12 mouse cellular contexts compared by ENCODE assay signal in genomic region chr4:45055451-45055850, GRCm38 (mm10). TPM values are rescaled to one million over a fixed set of nuclear protein-coding genes. Genes with fewer than 3 reads are reported as not detected.
A peak's percentile ranks its signal among the peaks of the same experiment; 100 is the strongest.
DNase-seq lines count a peak whose midpoint lies in the region; ATAC-seq lines count a peak whose summit lies in the region.
"Had no signal": no experiment of that assay in that cellular context is flagged by ENCODE, and none has a peak within 500 bp of the region (broad histone marks: within the 10 kb centered on the region; RNA-seq: fewer than 3 reads in every experiment).

No protein-coding gene starts in this region.

- H3K9ac ChIP-seq in heart, embryonic 14.5 days (ENCODE audit: low read length), result no peak overlapping the region
- H3K9ac ChIP-seq: intestine, embryonic 15.5 days had no signal

- H3K27ac ChIP-seq in heart, embryonic 14.5 days (replicated peaks in 1 of 2; ENCODE audit: control insufficient read depth in 1 of 2, insufficient read depth in 1 of 2, low read depth in 2 of 2, low read length in 2 of 2), result peak overlapping the region; percentile 28 to 31; a peak in 3 of 4 replicates
- H3K27ac ChIP-seq: forebrain, embryonic 10.5 days; intestine, embryonic 15.5 days; stomach, postnatal 0 days had no signal

- H3K9me3 ChIP-seq in heart, embryonic 14.5 days (ENCODE audit: control insufficient read depth, low read length), result no peaks in the 10 kb centered on the region
- H3K9me3 ChIP-seq: forebrain, embryonic 10.5 days; intestine, embryonic 15.5 days had no signal

- peak; percentile 49 for DNase-seq in adrenal gland, postnatal 10 days
- no peak for DNase-seq in adrenal gland, adult 18-20 months (ENCODE audit: low spot score in 2 of 2)
- DNase-seq in adipocyte (ENCODE audit: low spot score), result peak; percentile 81
- peak; percentile 60 for DNase-seq in fibroblast of lung, adult 2 months (ENCODE audit: low read depth)
- DNase-seq in thymus, postnatal 0 days (ENCODE audit: low spot score), result no peak
- DNase-seq in embryo, embryonic 10.5 days (ENCODE audit: low spot score), result no peak
- DNase-seq: right cerebral cortex, postnatal 4 days had no signal

- H3K4me3 ChIP-seq in heart, embryonic 14.5 days (ENCODE audit: control insufficient read depth in 1 of 2, insufficient read depth in 1 of 2, low read depth in 1 of 2, low read length in 2 of 2), result no peak overlapping the region
- H3K4me3 ChIP-seq: forebrain, embryonic 10.5 days; intestine, embryonic 15.5 days had no signal

- H3K4me2 ChIP-seq in heart, embryonic 14.5 days (ENCODE audit: low read length), result no peak overlapping the region
- H3K4me2 ChIP-seq: intestine, embryonic 15.5 days had no signal

- ATAC-seq in heart, embryonic 14.5 days (ENCODE audit: insufficient number of reproducible peaks, insufficient read depth, low FRiP score, low read depth), result no peak
- ATAC-seq in activated CD4-positive, CD25-positive, alpha-beta regulatory T cell, adult 4 months, result no peak
- ATAC-seq: intestine, embryonic 15.5 days had no signal

- peaks cover 10% of the 10 kb centered on the region in 2 experiments for H3K4me1 ChIP-seq in heart, embryonic 14.5 days (ENCODE audit: control insufficient read depth in 2 of 2, insufficient read depth in 2 of 2, low read length in 2 of 2)
- H3K4me1 ChIP-seq: forebrain, embryonic 10.5 days; intestine, embryonic 15.5 days had no signal

- H3K36me3 ChIP-seq in heart, embryonic 14.5 days (ENCODE audit: control insufficient read depth, insufficient read depth, low read length), result peaks cover 48% of the 10 kb centered on the region

- H3K27me3 ChIP-seq in heart, embryonic 14.5 days (ENCODE audit: control insufficient read depth, insufficient read depth, low read length), result no peaks in the 10 kb centered on the region
- H3K27me3 ChIP-seq: intestine, embryonic 15.5 days had no signal

- WGBS in heart, embryonic 14.5 days, result 55% methylated on average over 8 of the region's 8 CpGs

RNA-seq across cellular contexts. Expression of gene Fbxo10, which starts 29.0 kb away (rescaled TPM):
- total RNA-seq in adrenal gland, postnatal 10 days (2021), result 1 to 10 TPM; 8.9 to 9.6 TPM
- 1 to 10 TPM; 6.9 to 8.3 TPM for total RNA-seq in adrenal gland, adult 18-20 months (2021)
- polyA plus RNA-seq in heart, embryonic 14.5 days (2014; fragmentation: Nextera tagmentation; extraction: Ambion mirVana), result 12.5 and 14.5 TPM in 2 replicates
- polyA plus RNA-seq in thymus, postnatal 0 days (2015; fragmentation: Nextera tagmentation; extraction: Ambion mirVana), result 7.4 and 9.2 TPM in 2 replicates
- under 1 TPM; 0.62 to 0.93 TPM for polyA plus RNA-seq in activated CD4-positive, CD25-positive, alpha-beta regulatory T cell, adult 4 months (2017; shearing (Covaris generic))

RNA-seq across cellular contexts. Expression of gene Polr1e, which starts 37.1 kb away (rescaled TPM):
- total RNA-seq in adrenal gland, postnatal 10 days (2021), result 10 to 100 TPM; 14.6 to 16.1 TPM
- 10 to 100 TPM; 14.0 to 15.7 TPM for total RNA-seq in adrenal gland, adult 18-20 months (2021)
- polyA plus RNA-seq in heart, embryonic 14.5 days (2014; fragmentation: Nextera tagmentation; extraction: Ambion mirVana), result 72.4 and 73.1 TPM in 2 replicates
- polyA plus RNA-seq in thymus, postnatal 0 days (2015; fragmentation: Nextera tagmentation; extraction: Ambion mirVana), result 48.2 and 49.5 TPM in 2 replicates
- polyA plus RNA-seq in activated CD4-positive, CD25-positive, alpha-beta regulatory T cell, adult 4 months (2017; shearing (Covaris generic)), result 10 to 100 TPM; 39.7 to 56.8 TPM

RNA-seq across cellular contexts. Expression of gene Zbtb5, which starts 43.2 kb away (rescaled TPM):
- 10 to 100 TPM; 11.5 to 17.6 TPM for total RNA-seq in adrenal gland, postnatal 10 days (2021)
- total RNA-seq in adrenal gland, adult 18-20 months (2021), result 1 to 10 TPM; 9.7 to 10.0 TPM
- 17.2 and 17.6 TPM in 2 replicates for polyA plus RNA-seq in heart, embryonic 14.5 days (2014; fragmentation: Nextera tagmentation; extraction: Ambion mirVana)
- 15.9 TPM in 2 replicates for polyA plus RNA-seq in thymus, postnatal 0 days (2015; fragmentation: Nextera tagmentation; extraction: Ambion mirVana)
- 1 to 10 TPM; 6.5 to 8.9 TPM for polyA plus RNA-seq in activated CD4-positive, CD25-positive, alpha-beta regulatory T cell, adult 4 months (2017; shearing (Covaris generic))

RNA-seq across cellular contexts. Expression of gene Tomm5, which starts 52.5 kb away (rescaled TPM):
- total RNA-seq in adrenal gland, postnatal 10 days (2021), result 100 to 1,000 TPM; 137 to 158 TPM
- total RNA-seq in adrenal gland, adult 18-20 months (2021), result 100 to 1,000 TPM in 1 of 2 experiments, 10 to 100 TPM in 1; 86.0 to 103 TPM
- polyA plus RNA-seq in heart, embryonic 14.5 days (2014; fragmentation: Nextera tagmentation; extraction: Ambion mirVana), result 247 and 250 TPM in 2 replicates
- polyA plus RNA-seq in thymus, postnatal 0 days (2015; fragmentation: Nextera tagmentation; extraction: Ambion mirVana), result 308 and 318 TPM in 2 replicates
- 100 to 1,000 TPM; 150 TPM for polyA plus RNA-seq in activated CD4-positive, CD25-positive, alpha-beta regulatory T cell, adult 4 months (2017; shearing (Covaris generic))

Comparison
In these comparisons a context has a peak if more than half of its experiments do, and no peak if none do; other contexts are left out.
1. DNase-seq: peak in adrenal gland, postnatal 10 days (single experiment), adipocyte (single experiment) and fibroblast of lung, adult 2 months (single experiment); none in adrenal gland, adult 18-20 months (0 of 2), thymus, postnatal 0 days (single experiment) and embryo, embryonic 10.5 days (single experiment).